Mouse (Mus musculus) forebrain, embryonic 15.5 days (tissue): ENCODE results near the gene Nrip1. TPM values are rescaled to one million over a fixed set of nuclear protein-coding genes. Genes with fewer than 3 reads are reported as not detected.
A peak's percentile ranks its signal among the peaks of the same experiment; 100 is the strongest.

Experiments used
- ATAC-seq: fragments of 200-750 bp; cut with Nextera tagmentation; replicated peaks from 2 replicates; pipeline ENCODE4 v1.8.0; 2017; ENCODE audit warnings: mild to moderate bottlenecking, moderate TSS enrichment, moderate library complexity
- H3K27ac ChIP-seq: fragments of 300-500 bp; sonication (generic); replicated peaks from 2 replicates; pipeline ENCODE4 v1.5.1; 2015; ENCODE audit warnings: mild to moderate bottlenecking, inconsistent platforms
- H3K27me3 ChIP-seq: fragments of 300-500 bp; sonication (generic); 2 replicates; pipeline ENCODE4 v1.6.1; 2015; ENCODE audit warnings: inconsistent platforms
- H3K36me3 ChIP-seq: fragments of 300-500 bp; sonication (generic); 2 replicates; pipeline ENCODE4 v1.6.1; 2015; ENCODE audit warnings: mild to moderate bottlenecking, inconsistent platforms
- H3K4me1 ChIP-seq: fragments of 300-500 bp; sonication (generic); 2 replicates; pipeline ENCODE4 v1.6.1; 2015; ENCODE audit warnings: inconsistent platforms
- H3K4me2 ChIP-seq: fragments of 300-500 bp; sonication (generic); replicated peaks from 2 replicates; pipeline ENCODE4 v1.6.1; 2015; ENCODE audit warnings: mild to moderate bottlenecking, inconsistent platforms
- H3K4me3 ChIP-seq: fragments of 300-500 bp; sonication (generic); 2 replicates; pipeline ENCODE4 v1.5.1; 2015; ENCODE audit warnings: mild to moderate bottlenecking, inconsistent platforms
- H3K9ac ChIP-seq: fragments of 300-500 bp; sonication (generic); replicated peaks from 2 replicates; pipeline ENCODE4 v1.6.1; 2015; ENCODE audit warnings: mild to moderate bottlenecking, inconsistent platforms
- H3K9me3 ChIP-seq: fragments of 300-500 bp; sonication (generic); 2 replicates; pipeline ENCODE4 v1.6.1; 2016; ENCODE audit warnings: inconsistent platforms
- WGBS: fragments of 180-500 bp; shearing (Covaris S2); methylation state at CpG from one replicate; pipeline ENCODE4 v1.1.7; 2015; ENCODE audit warnings: mixed read lengths; 5-methylcytosine and 5-hydroxymethylcytosine counted together
- polyA plus RNA-seq: library from polyadenylated mRNA; unstranded; fragments of >200 nt; fragmentation: Nextera tagmentation; extraction: Ambion mirVana; gene quantifications from 2 replicates; pipeline ENCODE4 v1.2.1, GENCODE M21; 2015

Nrip1 gene
- polyA plus RNA-seq, 1 experiment from 2014 or later, result 41.4 TPM

DNA sequence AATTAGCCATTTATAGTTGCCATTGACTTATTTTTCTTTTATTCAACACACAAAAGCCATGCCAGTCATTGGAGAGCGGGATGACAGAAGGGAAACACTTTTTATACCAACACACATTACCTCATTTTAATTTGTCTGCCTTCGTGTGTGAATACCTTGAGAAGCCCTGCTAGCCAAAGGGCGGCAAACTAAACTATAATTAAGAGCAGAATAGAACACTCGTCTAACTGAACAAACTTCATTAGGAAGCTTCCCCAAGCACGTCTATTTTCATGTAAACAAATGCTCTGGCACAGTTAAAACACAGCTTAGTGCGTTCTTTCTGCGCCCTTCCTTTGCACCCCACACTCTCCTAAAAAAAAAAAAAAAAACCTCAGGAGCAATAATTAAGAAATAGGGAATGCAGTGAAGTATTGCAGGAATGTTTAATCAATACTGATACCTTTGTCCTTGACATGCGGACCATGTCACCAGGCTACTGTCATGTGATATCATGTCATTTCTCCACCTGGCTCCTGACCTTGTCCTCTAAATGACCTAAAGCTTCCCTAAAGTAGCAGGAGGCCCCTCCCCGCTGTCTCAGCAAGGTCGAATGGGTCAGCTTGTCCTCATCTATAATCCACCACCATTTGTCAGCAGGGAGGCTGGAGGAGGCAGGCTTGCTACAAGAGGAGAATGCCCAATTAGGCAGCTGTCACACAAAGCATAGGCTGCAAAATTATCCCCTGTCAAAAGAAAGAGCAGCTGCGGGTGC is 54.1 kb downstream of the Nrip1 start:
- Histone ChIP-seq H3K4me3 (no peak overlapping the region), H3K4me2 (peak overlapping the region; percentile 8; the same call in 1 of the 2 replicates), H3K4me1 (peaks cover 42% of the 10 kb centered on the region), H3K9ac (no peak overlapping the region), H3K27me3 (no peaks in the 10 kb centered on the region), H3K9me3 (no peaks in the 10 kb centered on the region), H3K36me3 (no peaks in the 10 kb centered on the region), H3K27ac (peak overlapping the region; percentile 24)
- WGBS, result 2% methylated on average over 11 of the region's 11 CpGs
- ATAC-seq, result peak; percentile 76

DNA sequence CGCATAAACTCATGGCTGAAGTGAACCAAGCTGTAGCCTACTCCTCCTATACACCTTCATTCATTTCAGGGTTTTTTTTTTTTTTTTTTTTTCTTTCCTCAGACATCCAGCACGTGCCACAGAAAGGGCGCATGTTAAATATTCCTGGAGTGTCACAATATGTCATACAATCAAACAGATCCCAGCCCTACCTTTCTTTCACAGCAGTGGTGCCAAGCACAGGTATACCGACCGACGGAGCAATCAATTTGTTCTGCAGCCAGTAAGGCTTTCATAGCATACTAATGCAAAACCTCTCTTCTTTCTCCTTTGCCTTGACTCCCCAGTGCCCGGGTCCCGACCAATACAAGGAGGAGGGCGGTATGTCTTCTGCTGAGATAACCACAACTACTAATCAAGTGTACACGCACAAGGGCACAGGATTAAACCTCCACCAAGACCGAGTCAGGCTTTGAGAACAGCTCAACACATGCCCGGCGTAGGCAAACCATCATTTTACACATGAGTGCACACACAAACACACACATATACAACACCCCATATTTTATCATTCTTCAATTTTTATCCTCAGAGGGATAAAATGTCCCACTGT is 55.2 kb downstream of the Nrip1 start:
- ATAC-seq, result peak; percentile 6; the same call in 1 of the 2 replicates
- no peak overlapping the region for H3K9ac ChIP-seq
- no peak overlapping the region for H3K4me3 ChIP-seq
- H3K27me3 ChIP-seq, result no peaks in the 10 kb centered on the region
- peak overlapping the region; percentile 38; the same call in 1 of the 2 replicates for H3K27ac ChIP-seq
- WGBS, result 25% methylated on average over 13 of the region's 13 CpGs
- no peaks in the 10 kb centered on the region for H3K9me3 ChIP-seq
- H3K4me1 ChIP-seq, result peaks cover 42% of the 10 kb centered on the region
- no peaks in the 10 kb centered on the region for H3K36me3 ChIP-seq
- H3K4me2 ChIP-seq, result peak overlapping the region; percentile 13

DNA sequence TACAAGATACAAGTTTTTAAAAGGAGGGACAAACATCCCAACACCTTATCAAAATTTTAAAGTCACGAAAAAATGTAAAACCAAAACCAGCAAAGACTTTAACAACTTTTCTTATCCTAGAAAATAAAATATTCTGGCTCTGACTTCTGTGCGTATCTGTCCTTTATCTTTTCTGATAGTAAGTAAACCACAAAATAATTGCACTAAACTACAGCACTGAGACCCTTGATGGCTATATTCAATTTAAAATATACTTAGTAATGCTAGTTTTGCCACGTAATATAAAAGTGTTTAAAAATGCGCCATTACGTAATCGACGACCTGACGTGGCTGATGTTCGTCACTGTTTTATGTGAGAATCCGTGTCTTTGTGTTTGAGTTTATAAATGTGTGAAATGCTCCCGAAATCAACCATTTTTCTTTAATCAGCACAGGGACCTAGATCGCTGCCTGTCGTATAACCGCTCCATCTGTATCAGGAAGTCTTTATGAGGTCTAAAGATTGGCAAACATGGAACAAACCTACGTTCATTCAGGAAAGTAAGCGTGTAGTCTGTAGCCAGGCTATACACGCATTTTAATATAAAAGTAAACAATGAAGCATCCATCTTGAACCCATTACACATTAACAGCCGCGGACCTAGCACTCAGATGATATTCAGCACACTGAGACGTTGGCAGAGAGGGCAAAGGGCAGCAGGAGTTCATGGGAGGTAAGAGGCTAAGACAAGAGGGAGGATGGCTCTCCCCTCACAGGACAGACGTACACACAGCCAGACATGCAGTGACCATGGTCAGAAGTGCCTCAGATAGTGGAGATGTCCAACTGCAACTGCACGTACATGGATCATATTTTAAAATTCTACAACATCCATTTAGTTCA is 56.4 kb downstream of the Nrip1 start:
- Histone ChIP-seq H3K27ac (no peak overlapping the region), H3K4me3 (no peak overlapping the region), H3K4me1 (peaks cover 40% of the 10 kb centered on the region), H3K9me3 (no peaks in the 10 kb centered on the region), H3K36me3 (no peaks in the 10 kb centered on the region), H3K9ac (no peak overlapping the region), H3K27me3 (no peaks in the 10 kb centered on the region), H3K4me2 (no peak overlapping the region)
- no peak for ATAC-seq
- 92% methylated on average over 22 of the region's 22 CpGs for WGBS

GRCm38 (mm10) chr16:76315642-76316041 is 58.0 kb downstream of the Nrip1 start:
- Histone ChIP-seq H3K36me3 (no peaks in the 10 kb centered on the region), H3K9ac (no peak overlapping the region), H3K27me3 (no peaks in the 10 kb centered on the region), H3K4me3 (no peak overlapping the region), H3K27ac (no peak overlapping the region), H3K4me1 (peaks cover 25% of the 10 kb centered on the region), H3K4me2 (no peak overlapping the region), H3K9me3 (no peaks in the 10 kb centered on the region)
- 94% methylated on average over 3 of the region's 3 CpGs for WGBS
- ATAC-seq, result no peak

- H3K27ac ChIP-seq, result no peak overlapping the region
- no peaks in the 10 kb centered on the region for H3K9me3 ChIP-seq
- 91% methylated on average over 12 of the region's 12 CpGs for WGBS
- no peak for ATAC-seq
- no peaks in the 10 kb centered on the region for H3K36me3 ChIP-seq
- H3K4me1 ChIP-seq, result peaks cover 15% of the 10 kb centered on the region
- H3K27me3 ChIP-seq, result no peaks in the 10 kb centered on the region
- no peak overlapping the region for H3K4me2 ChIP-seq
- no peak overlapping the region for H3K4me3 ChIP-seq
- H3K9ac ChIP-seq, result no peak overlapping the region
Measured at GRCm38 (mm10) chr16:76314013-76314950, 59.3 kb downstream of the Nrip1 start.

- Histone ChIP-seq H3K9ac (no peak overlapping the region), H3K27ac (no peak overlapping the region), H3K27me3 (no peaks in the 10 kb centered on the region), H3K9me3 (no peaks in the 10 kb centered on the region), H3K36me3 (no peaks in the 10 kb centered on the region), H3K4me1 (peaks cover 1% of the 10 kb centered on the region), H3K4me3 (no peak overlapping the region), H3K4me2 (no peak overlapping the region)
- no peak for ATAC-seq
- WGBS, result 67% methylated on average over 1 of the region's 1 CpGs
Measured at GRCm38 (mm10) chr16:76312887-76313420, 60.7 kb downstream of the Nrip1 start.

- Histone ChIP-seq H3K4me2 (no peak overlapping the region), H3K36me3 (no peaks in the 10 kb centered on the region), H3K27ac (no peak overlapping the region), H3K9me3 (no peaks in the 10 kb centered on the region), H3K9ac (no peak overlapping the region), H3K27me3 (no peaks in the 10 kb centered on the region), H3K4me1 (no peaks in the 10 kb centered on the region), H3K4me3 (no peak overlapping the region)
- WGBS, result 92% methylated on average over 2 of the region's 2 CpGs
- no peak for ATAC-seq
Measured at GRCm38 (mm10) chr16:76310791-76311190, 62.8 kb downstream of the Nrip1 start.

DNA sequence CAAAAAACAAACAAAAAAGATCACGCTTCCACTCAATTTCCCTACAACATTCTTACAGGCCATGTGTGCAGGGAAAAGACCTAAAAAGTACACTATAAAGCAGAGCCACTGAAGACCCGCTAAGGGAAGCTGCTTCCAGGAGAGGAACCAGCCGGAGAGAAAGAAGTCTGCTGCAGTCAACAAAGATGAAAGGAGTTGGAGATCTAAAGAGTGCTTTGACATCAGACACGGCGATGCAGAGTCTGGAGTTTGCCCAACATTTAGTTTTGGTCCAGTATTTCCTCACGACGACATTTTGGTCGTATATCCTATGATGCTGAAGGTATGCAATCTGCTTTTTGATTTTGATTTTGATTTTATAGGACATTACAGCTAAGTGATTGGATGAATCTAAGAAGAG is 63.3 kb downstream of the Nrip1 start:
- Histone ChIP-seq H3K4me3 (no peak overlapping the region), H3K4me2 (no peak overlapping the region), H3K27me3 (no peaks in the 10 kb centered on the region), H3K36me3 (no peaks in the 10 kb centered on the region), H3K9ac (no peak overlapping the region), H3K4me1 (no peaks in the 10 kb centered on the region), H3K9me3 (no peaks in the 10 kb centered on the region), H3K27ac (no peak overlapping the region)
- WGBS, result 84% methylated on average over 8 of the region's 8 CpGs
- ATAC-seq, result no peak

DNA sequence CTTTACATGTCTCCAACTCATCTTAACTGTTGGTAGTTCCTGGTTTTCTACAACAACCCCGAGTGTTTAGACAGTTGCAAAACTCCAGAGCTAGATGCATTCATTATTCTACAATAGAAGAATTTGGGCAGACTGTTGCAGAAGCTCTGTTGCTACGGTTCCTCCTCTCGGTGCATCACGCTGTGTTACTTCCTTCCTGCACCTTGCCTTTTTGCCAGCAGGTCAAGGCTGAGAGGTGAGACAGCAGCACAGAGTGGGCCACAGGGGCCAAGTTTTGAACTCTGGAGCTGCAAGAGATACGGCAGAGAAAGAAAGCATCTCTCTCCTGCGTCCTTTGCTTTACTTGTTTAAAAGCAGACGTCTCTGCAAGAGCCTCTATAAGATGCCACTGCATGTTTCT is 64.3 kb downstream of the Nrip1 start:
- Histone ChIP-seq H3K27me3 (no peaks in the 10 kb centered on the region), H3K4me1 (no peaks in the 10 kb centered on the region), H3K9ac (no peak overlapping the region), H3K36me3 (no peaks in the 10 kb centered on the region), H3K4me3 (no peak overlapping the region), H3K4me2 (no peak overlapping the region), H3K9me3 (no peaks in the 10 kb centered on the region), H3K27ac (no peak overlapping the region)
- ATAC-seq, result no peak
- 83% methylated on average over 7 of the region's 7 CpGs for WGBS

DNA sequence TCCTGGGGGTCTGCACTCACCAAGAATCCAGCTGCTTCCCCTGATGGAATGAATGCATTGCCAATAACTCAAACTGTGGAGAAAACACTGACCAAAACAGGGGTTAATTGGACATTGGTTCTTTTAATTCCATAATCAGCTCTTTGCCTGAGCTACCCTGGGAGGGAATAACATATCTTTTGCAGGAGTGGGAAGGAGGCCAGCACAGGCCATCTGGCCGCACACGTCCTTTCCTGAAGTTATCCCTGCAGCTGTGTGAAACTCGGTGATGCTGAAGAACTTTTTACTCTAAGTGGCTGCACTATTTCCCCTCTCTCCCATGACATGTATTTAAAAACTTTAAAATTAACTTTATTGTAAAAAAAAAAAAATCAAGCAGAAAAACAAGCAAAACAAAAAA is 66.6 kb downstream of the Nrip1 start:
- no peak overlapping the region for H3K4me3 ChIP-seq
- H3K36me3 ChIP-seq, result no peaks in the 10 kb centered on the region
- WGBS, result 24% methylated on average over 3 of the region's 3 CpGs

DNA sequence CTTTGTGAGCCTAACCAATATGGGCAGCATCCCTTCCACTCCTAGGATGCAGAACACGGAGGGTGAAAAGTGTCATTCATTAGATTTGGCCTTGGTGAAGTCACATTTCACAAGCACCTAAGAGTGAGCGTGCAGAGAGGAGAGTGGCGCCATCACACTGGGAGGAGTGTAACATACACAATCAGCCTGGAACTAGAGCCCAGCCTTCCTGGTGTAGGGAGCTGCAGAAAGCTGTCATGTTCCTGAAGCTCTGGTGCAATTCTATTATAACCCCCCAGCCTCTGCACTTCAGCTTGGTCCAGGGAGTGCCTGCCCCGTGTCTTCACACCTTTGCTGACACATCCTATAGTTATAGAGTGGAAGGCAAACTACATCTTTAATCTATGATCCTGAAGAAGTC is 67.2 kb downstream of the Nrip1 start:
- no peak overlapping the region for H3K4me3 ChIP-seq
- H3K9ac ChIP-seq, result no peak overlapping the region
- no peaks in the 10 kb centered on the region for H3K9me3 ChIP-seq
- H3K36me3 ChIP-seq, result no peaks in the 10 kb centered on the region
- peaks cover 6% of the 10 kb centered on the region; the same call in 1 of the 2 replicates for H3K4me1 ChIP-seq
- no peaks in the 10 kb centered on the region for H3K27me3 ChIP-seq
- ATAC-seq, result no peak
- H3K4me2 ChIP-seq, result no peak overlapping the region
- H3K27ac ChIP-seq, result no peak overlapping the region
- 92% methylated on average over 4 of the region's 4 CpGs for WGBS

More for the DNA sequence above, 66.6 kb downstream of the Nrip1 start:
- no peak for ATAC-seq
- no peak overlapping the region for H3K9ac ChIP-seq
- H3K27me3 ChIP-seq, result no peaks in the 10 kb centered on the region
- no peak overlapping the region for H3K27ac ChIP-seq
- H3K4me1 ChIP-seq, result no peaks in the 10 kb centered on the region
- no peak overlapping the region for H3K4me2 ChIP-seq
- H3K9me3 ChIP-seq, result no peaks in the 10 kb centered on the region
